Mouse (Mus musculus) kidney, adult 2 months (tissue): ENCODE results near the gene Sap30.

Experiments
- CTCF ChIP-seq: fragments of 200-500 bp; conservative IDR thresholded peaks from 2 replicates; pipeline ENCODE4 v1.5.1; 2011; ENCODE audit warnings: low read depth, mild to moderate bottlenecking, control low read depth, low read length, moderate library complexity, mixed read lengths; ENCODE audit not compliant: insufficient read depth, insufficient read length
- POLR2A ChIP-seq: fragments of 200-500 bp; IDR thresholded peaks from one replicate; pipeline ENCODE4 v1.6.1; 2011; ENCODE audit warnings: low read depth, low read length, control low read depth

DNA sequence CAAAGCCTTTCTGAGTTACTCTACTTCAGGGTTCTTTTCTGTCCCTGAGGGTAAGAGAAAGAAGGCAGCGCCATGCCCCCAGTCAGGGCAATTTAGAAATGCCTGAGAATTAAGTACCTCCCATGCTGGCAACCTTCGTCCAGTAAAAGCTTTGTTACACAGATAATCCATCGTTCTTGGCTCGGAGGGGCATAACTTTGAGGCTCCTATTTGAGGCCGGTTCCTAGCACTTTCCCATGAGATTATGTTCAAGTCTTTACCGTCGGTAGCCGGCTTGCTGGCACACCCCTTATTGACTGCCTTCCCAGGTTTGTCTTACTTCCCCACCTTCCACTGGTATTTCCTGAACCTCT, 10.8 kb upstream of the Sap30 start:
- TF ChIP-seq CTCF: no peak
- no peak for TF ChIP-seq POLR2A
